Mouse (Mus musculus) spleen, adult 2 months (tissue): Measurements from ENCODE around the gene Mdm4.

Experiments used
- CTCF ChIP-seq: fragments of 200-500 bp; IDR thresholded peaks from 2 replicates; pipeline ENCODE4 v1.5.1; 2011; ENCODE audit warnings: mild to moderate bottlenecking, inconsistent platforms; ENCODE audit not compliant: insufficient read depth, insufficient read length, insufficient replicate concordance; ENCODE audit errors: extremely low read depth
- POLR2A ChIP-seq: fragments of 200-500 bp; IDR thresholded peaks from 2 replicates; pipeline ENCODE4 v1.6.1; 2011; ENCODE audit warnings: low read depth, low read length, inconsistent platforms

DNA sequence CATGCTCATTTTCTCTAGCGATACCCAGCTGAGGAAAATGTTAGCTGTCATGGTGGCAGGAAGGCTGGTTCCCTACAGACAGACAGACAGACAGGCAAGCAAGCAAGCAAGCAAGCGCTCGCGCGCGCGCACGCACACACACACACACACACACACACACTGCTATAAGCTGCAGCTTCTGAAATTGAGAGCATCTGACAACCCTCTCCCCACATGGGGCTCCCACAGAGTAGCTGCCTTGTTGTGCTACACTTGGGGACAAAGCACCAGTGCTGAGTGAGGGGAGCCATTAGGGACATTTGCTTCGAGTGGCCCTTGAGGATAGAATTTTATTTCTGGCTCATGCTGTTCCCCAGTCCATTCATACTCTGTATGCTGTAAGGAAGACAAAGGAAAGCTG is 108.1 kb downstream of the Mdm4 start:
- TF ChIP-seq POLR2A, result no peak
- no peak for TF ChIP-seq CTCF
